Mouse (Mus musculus) neural tube, embryonic 15.5 days (tissue): ENCODE data around the gene Dram2. TPM values are rescaled to one million over a fixed set of nuclear protein-coding genes. Genes with fewer than 3 reads are reported as not detected.
"Not testable (repeated sequence)": the region's sequence is repeated elsewhere in the genome, so short reads cannot be mapped to it uniquely, and the experiment has no call there.

ENCODE experiments used
- ATAC-seq: fragments of 200-750 bp; cut with Nextera tagmentation; 2 replicates; pipeline ENCODE4 v1.8.0; 2017; ENCODE audit warnings: mild to moderate bottlenecking, moderate TSS enrichment, moderate library complexity; ENCODE audit not compliant: low FRiP score
- H3K27ac ChIP-seq: fragments of 300-500 bp; sonication (generic); replicated peaks from 2 replicates; pipeline ENCODE4 v1.5.1; 2015; ENCODE audit warnings: mild to moderate bottlenecking, inconsistent platforms
- H3K27me3 ChIP-seq: fragments of 300-500 bp; sonication (generic); replicated peaks from 2 replicates; pipeline ENCODE4 v1.6.1; 2015; ENCODE audit warnings: inconsistent platforms
- H3K36me3 ChIP-seq: fragments of 300-500 bp; sonication (generic); 2 replicates; pipeline ENCODE4 v1.6.1; 2015; ENCODE audit warnings: inconsistent platforms
- H3K4me1 ChIP-seq: fragments of 300-500 bp; sonication (generic); 2 replicates; pipeline ENCODE4 v1.6.1; 2015; ENCODE audit warnings: inconsistent platforms
- H3K4me2 ChIP-seq: fragments of 300-500 bp; sonication (generic); 2 replicates; pipeline ENCODE4 v1.6.1; 2015; ENCODE audit warnings: inconsistent platforms, mild to moderate bottlenecking, moderate library complexity
- H3K4me3 ChIP-seq: fragments of 300-500 bp; sonication (generic); replicated peaks from 2 replicates; pipeline ENCODE4 v1.5.1; 2015; ENCODE audit warnings: mild to moderate bottlenecking, inconsistent platforms
- H3K9ac ChIP-seq: fragments of 300-500 bp; sonication (generic); replicated peaks from 2 replicates; pipeline ENCODE4 v1.6.1; 2015; ENCODE audit warnings: mild to moderate bottlenecking, inconsistent platforms
- H3K9me3 ChIP-seq: fragments of 300-500 bp; sonication (generic); replicated peaks from 2 replicates; pipeline ENCODE4 v1.6.1; 2016; ENCODE audit warnings: inconsistent platforms
- WGBS: fragments of 180-500 bp; shearing (Covaris S2); methylation state at CpG from one replicate; pipeline ENCODE4 v1.1.7; 2015; ENCODE audit warnings: mixed read lengths; 5-methylcytosine and 5-hydroxymethylcytosine counted together
- polyA plus RNA-seq: library from polyadenylated mRNA; unstranded; fragments of >200 nt; fragmentation: Nextera tagmentation; extraction: Ambion mirVana; gene quantifications from 2 replicates; pipeline ENCODE4 v1.2.1, GENCODE M21; 2015

Gene Dram2
- polyA plus RNA-seq, 1 experiment from 2014 or later = 65.5 TPM

GRCm38 (mm10) chr3:106548971-106549370 lies 1.4 kb downstream of the Dram2 start:
- Histone ChIP-seq H3K4me1 (peaks cover 23% of the 10 kb centered on the region), H3K36me3 (peaks cover 8% of the 10 kb centered on the region; the same call in 1 of the 2 replicates), H3K27ac (no peak overlapping the region), H3K4me3 (0 out of 2 replicates have a peak overlapping the region, but pooled peaks have one; percentile 2), H3K9me3 (no peaks in the 10 kb centered on the region), H3K4me2 (peak overlapping the region; percentile 69), H3K9ac (no peak overlapping the region), H3K27me3 (no peaks in the 10 kb centered on the region)
- no peak for ATAC-seq
- 23% methylated on average over 3 of the region's 3 CpGs for whole genome bisulfite sequencing

- peaks cover 23% of the 10 kb centered on the region for H3K36me3 ChIP-seq
- no peak overlapping the region for H3K27ac ChIP-seq
- 90% methylated on average over 5 of the region's 5 CpGs for WGBS
- H3K4me3 ChIP-seq = no peak overlapping the region
- no peaks in the 10 kb centered on the region for H3K9me3 ChIP-seq
- peaks cover 7% of the 10 kb centered on the region; the same call in 1 of the 2 replicates for H3K4me1 ChIP-seq
- no peaks in the 10 kb centered on the region for H3K27me3 ChIP-seq
- H3K9ac ChIP-seq = no peak overlapping the region
- H3K4me2 ChIP-seq = no peak overlapping the region
- no peak for ATAC-seq
Observed at GRCm38 (mm10) chr3:106553411-106553810, 5.8 kb downstream of the Dram2 start.

GRCm38 (mm10) chr3:106555743-106556250 lies 8.2 kb downstream of the Dram2 start:
- no peaks in the 10 kb centered on the region for H3K4me1 ChIP-seq
- H3K4me3 ChIP-seq = no peak overlapping the region
- peaks cover 29% of the 10 kb centered on the region for H3K36me3 ChIP-seq
- no peak overlapping the region for H3K4me2 ChIP-seq
- WGBS = 95% methylated on average over 3 of the region's 3 CpGs
- ATAC-seq = no peak
- no peak overlapping the region for H3K9ac ChIP-seq
- H3K27ac ChIP-seq = no peak overlapping the region
- no peaks in the 10 kb centered on the region for H3K27me3 ChIP-seq
- no peaks in the 10 kb centered on the region for H3K9me3 ChIP-seq

- Histone ChIP-seq H3K4me1 (no peaks in the 10 kb centered on the region), H3K27me3 (no peaks in the 10 kb centered on the region), H3K4me2 (no peak overlapping the region), H3K36me3 (peaks cover 28% of the 10 kb centered on the region), H3K9ac (no peak overlapping the region), H3K4me3 (no peak overlapping the region), H3K27ac (no peak overlapping the region), H3K9me3 (no peaks in the 10 kb centered on the region)
- ATAC-seq = no peak
Observed at GRCm38 (mm10) chr3:106558271-106558670, 10.7 kb downstream of the Dram2 start.

- Histone ChIP-seq H3K4me1 (no peaks in the 10 kb centered on the region), H3K4me3 (no peak overlapping the region), H3K27me3 (no peaks in the 10 kb centered on the region), H3K4me2 (no peak overlapping the region), H3K9ac (no peak overlapping the region), H3K27ac (no peak overlapping the region), H3K36me3 (peaks cover 19% of the 10 kb centered on the region), H3K9me3 (no peaks in the 10 kb centered on the region)
- ATAC-seq = no peak
- 90% methylated on average over 3 of the region's 3 CpGs for WGBS
Observed at GRCm38 (mm10) chr3:106565876-106566275, 18.3 kb downstream of the Dram2 start.

GRCm38 (mm10) chr3:106573191-106573590 lies 25.6 kb downstream of the Dram2 start:
- ATAC-seq = no peak
- H3K4me2 ChIP-seq = no peak overlapping the region
- 85% methylated on average over 3 of the region's 3 CpGs for WGBS

GRCm38 (mm10) chr3:106579296-106579695 lies 31.7 kb downstream of the Dram2 start:
- Histone ChIP-seq H3K36me3 (peaks cover 3% of the 10 kb centered on the region; the same call in 1 of the 2 replicates), H3K27ac (no peak overlapping the region), H3K9ac (no peak overlapping the region), H3K4me1 (no peaks in the 10 kb centered on the region), H3K4me2 (no peak overlapping the region), H3K27me3 (no peaks in the 10 kb centered on the region), H3K4me3 (no peak overlapping the region), H3K9me3 (no peaks in the 10 kb centered on the region)
- WGBS = 92% methylated on average over 2 of the region's 2 CpGs
- ATAC-seq = no peak

More at GRCm38 (mm10) chr3:106573191-106573590, 25.6 kb downstream of the Dram2 start:
- Histone ChIP-seq H3K9me3 (no peaks in the 10 kb centered on the region), H3K9ac (no peak overlapping the region), H3K27ac (no peak overlapping the region), H3K27me3 (no peaks in the 10 kb centered on the region), H3K4me1 (no peaks in the 10 kb centered on the region), H3K36me3 (peaks cover 21% of the 10 kb centered on the region; the same call in 1 of the 2 replicates), H3K4me3 (no peak overlapping the region)

- H3K4me3 ChIP-seq, H3K36me3 ChIP-seq, H3K9me3 ChIP-seq, H3K27ac ChIP-seq, ATAC-seq, H3K4me2 ChIP-seq, H3K9ac ChIP-seq, H3K27me3 ChIP-seq, H3K4me1 ChIP-seq: not testable (repeated sequence)
- WGBS = 89% methylated on average over 4 of the region's 4 CpGs
Observed at GRCm38 (mm10) chr3:106593631-106594030, 46.0 kb downstream of the Dram2 start.

- Histone ChIP-seq H3K4me3 (no peak overlapping the region), H3K27ac (no peak overlapping the region), H3K9ac (no peak overlapping the region), H3K9me3 (no peaks in the 10 kb centered on the region), H3K27me3 (no peaks in the 10 kb centered on the region), H3K4me2 (no peak overlapping the region), H3K36me3 (no peaks in the 10 kb centered on the region), H3K4me1 (no peaks in the 10 kb centered on the region)
- ATAC-seq = no peak
- WGBS = 96% methylated on average over 1 of the region's 1 CpGs
Observed at GRCm38 (mm10) chr3:106618103-106618502, 70.5 kb downstream of the Dram2 start.

Other genes with a start within 250 kb of the Dram2 start
- gene Chil6, start 141.6 kb upstream of the Dram2 start, polyA plus RNA-seq = not detected in 2 replicates
- gene Dennd2d, start 65.4 kb upstream of the Dram2 start, polyA plus RNA-seq = 0.52 and 7.0 TPM in 2 replicates
- gene Cept1, start within 50 bp of the Dram2 start, polyA plus RNA-seq = 46.8 and 51.9 TPM in 2 replicates
- gene Lrif1, start 137.2 kb downstream of the Dram2 start, polyA plus RNA-seq = 15.2 and 15.8 TPM in 2 replicates
- gene Cd53, start 242.4 kb downstream of the Dram2 start, polyA plus RNA-seq = 5.6 and 15.5 TPM in 2 replicates